Mouse (Mus musculus) E14TG2a.4 (cell line): ENCODE results near the gene Camk2g.

Experiments used
- CTCF ChIP-seq: conservative IDR thresholded peaks from 2 replicates; pipeline ENCODE4 v1.5.1; 2014; ENCODE audit warnings: low read length
- POU5F1 ChIP-seq: IDR thresholded peaks from 2 replicates; pipeline ENCODE4 v1.6.1; 2014; ENCODE audit warnings: low read length, borderline replicate concordance

- TF ChIP-seq CTCF: no peak
- TF ChIP-seq POU5F1: no peak
These were observed 17.3 kb upstream of the Camk2g start for GRCm38 (mm10) chr14:20811236-20811635.
